ENCODE assay signal across 8 mouse cellular contexts in genomic region chr5:150673153-150673835, GRCm38 (mm10). TPM values are rescaled to one million over a fixed set of nuclear protein-coding genes. Genes with fewer than 3 reads are reported as not detected.
DNase-seq lines count a peak whose midpoint lies in the region; ATAC-seq and TF ChIP-seq lines count a peak whose summit lies in the region.

Gene Pds5b (plus strand): TSS chr5:150673739.

- WGBS in hindbrain, embryonic 10.5 days: 14% methylated on average over 49 of the region's 49 CpGs
- WGBS in lung, postnatal 0 days: 22% methylated on average over 30 of the region's 49 CpGs

- H3K27ac ChIP-seq in hindbrain, embryonic 10.5 days: peak within 1 kb of the TSS; percentile 99
- H3K27ac ChIP-seq in lung, postnatal 0 days (ENCODE audit: low read length): peak within 1 kb of the TSS; percentile 81

- no peaks in the 10 kb centered on the region; the same call in 1 of the 2 replicates for H3K36me3 ChIP-seq in hindbrain, embryonic 10.5 days
- H3K36me3 ChIP-seq in lung, postnatal 0 days (ENCODE audit: insufficient read depth, low read length): no peaks in the 10 kb centered on the region

- H3K9me3 ChIP-seq in hindbrain, embryonic 10.5 days: no peaks in the 10 kb centered on the region
- H3K9me3 ChIP-seq in lung, postnatal 0 days (ENCODE audit: low read length): no peaks in the 10 kb centered on the region

- no peaks in the 10 kb centered on the region for H3K27me3 ChIP-seq in hindbrain, embryonic 10.5 days (ENCODE audit: insufficient read depth, poor library complexity, severe bottlenecking)
- no peaks in the 10 kb centered on the region for H3K27me3 ChIP-seq in lung, postnatal 0 days (replicated peaks; ENCODE audit: insufficient read depth, low read length)

- H3K9ac ChIP-seq in lung, postnatal 0 days (replicated peaks; ENCODE audit: low read depth): peak within 1 kb of the TSS; percentile 76

- TF ChIP-seq CTCF in lung, postnatal 0 days (IDR thresholded peaks at IDR 0.05): peak; percentile 90

- ATAC-seq in frontal cortex, adult (ENCODE audit: low TSS enrichment): peak; percentile 96
- peak; percentile 97 for ATAC-seq in lung, postnatal 0 days

- peak within 1 kb of the TSS; percentile 68 for H3K4me2 ChIP-seq in lung, postnatal 0 days (replicated peaks; ENCODE audit: low read depth, low read length)

- H3K4me3 ChIP-seq in hindbrain, embryonic 10.5 days: peak within 1 kb of the TSS; percentile 89
- H3K4me3 ChIP-seq in lung, postnatal 0 days (ENCODE audit: low read depth, low read length): peak within 1 kb of the TSS; percentile 94

- no peak for TF ChIP-seq EP300 in lung, postnatal 0 days (IDR thresholded peaks at IDR 0.05)

- peak; percentile 99 for DNase-seq in MN1 (ENCODE audit: low spot score)
- peak; percentile 94 for DNase-seq in cerebellum, adult 9-10 months
- DNase-seq in hindbrain, embryonic 10.5 days (ENCODE audit: low spot score): peak; percentile 95
- peak; percentile 96 for DNase-seq in layer of hippocampus, adult 9-11 months
- DNase-seq in lung, postnatal 0 days (ENCODE audit: low spot score): peak; percentile 98
- peak; percentile 91 for DNase-seq in ovary, postnatal 14 days (ENCODE audit: low spot score)
- DNase-seq in thymus, postnatal 14 days: peak; percentile 95

- peaks cover 17% of the 10 kb centered on the region for H3K4me1 ChIP-seq in hindbrain, embryonic 10.5 days (replicated peaks)
- peaks cover 4% of the 10 kb centered on the region; the same call in 1 of the 2 replicates for H3K4me1 ChIP-seq in lung, postnatal 0 days (ENCODE audit: insufficient read depth, low read depth, low read length)

RNA-seq across cellular contexts. Expression of gene Pds5b, which starts in this region (rescaled TPM):
- 30.3 and 38.4 TPM in 2 replicates for polyA plus RNA-seq in hindbrain, embryonic 10.5 days (2016; fragmentation: Nextera tagmentation; extraction: Ambion mirVana)
- polyA plus RNA-seq in lung, postnatal 0 days (2015; fragmentation: Nextera tagmentation; extraction: Ambion mirVana): 10.2 and 13.6 TPM in 2 replicates

Comparison
In these comparisons a context has a peak if more than half of its experiments do, and no peak if none do; other contexts are left out.
1. Peak in every context shown above with its lines: DNase-seq, ATAC-seq, H3K4me3 ChIP-seq and H3K27ac ChIP-seq.